ENCODE assay signal across 12 mouse cellular contexts in genomic region chr9:48964587-48965040, GRCm38 (mm10). TPM values are rescaled to one million over a fixed set of nuclear protein-coding genes. Genes with fewer than 3 reads are reported as not detected.
DNase-seq lines count a peak whose midpoint lies in the region; ATAC-seq and TF ChIP-seq lines count a peak whose summit lies in the region.
"Had no signal": no experiment of that assay in that cellular context is flagged by ENCODE, and none has a peak within 500 bp of the region (broad histone marks: within the 10 kb centered on the region; RNA-seq: fewer than 3 reads in every experiment).

Gene Htr3b, minus strand, starts transcription at chr9:48964990.

- ATAC-seq in liver, embryonic 12.5 days = no peak
- ATAC-seq in megakaryocyte progenitor cell, adult 5-6 weeks (replicated peaks; ENCODE audit: poor library complexity) = peak; percentile 39; the same call in 1 of the 2 replicates
- ATAC-seq in midbrain, embryonic 16.5 days = no peak

- no peak within 1 kb of the TSS for H3K4me2 ChIP-seq in liver, embryonic 12.5 days
- H3K4me2 ChIP-seq in midbrain, embryonic 16.5 days (ENCODE audit: low read length) = no peak within 1 kb of the TSS
- H3K4me2 ChIP-seq: lung, embryonic 15.5 days had no signal

- DNase-seq in liver, adult 2 months (ENCODE audit: extremely low read depth, low read depth, low spot score) = no peak
- peak; percentile 61 for DNase-seq in CD4-positive, CD25-positive, alpha-beta regulatory T cell, adult 2 months (ENCODE audit: low read depth, low spot score)
- DNase-seq in MEL (ENCODE audit: low read depth, low spot score) = peak; percentile 13
- DNase-seq in midbrain, embryonic 10.5 days (ENCODE audit: low spot score) = no peak
- DNase-seq: cerebellum, adult 18-20 months; right cerebral cortex, postnatal 14 days had no signal

- no peak for TF ChIP-seq EP300 in MEL (IDR thresholded peaks at IDR 0.05; ENCODE audit: low read depth in 1 of 2, low read length in 2 of 2)

- peak; percentile 17 for TF ChIP-seq RAD21 in MEL (IDR thresholded peaks at IDR 0.05; ENCODE audit: low read depth, low read length)

- H3K27ac ChIP-seq in liver, adult 2 months (replicated peaks; ENCODE audit: insufficient read depth, low read depth, low read length) = no peak within 1 kb of the TSS
- H3K27ac ChIP-seq in liver, embryonic 12.5 days = no peak within 1 kb of the TSS
- no peak within 1 kb of the TSS for H3K27ac ChIP-seq in MEL (ENCODE audit: control insufficient read depth, low read depth, low read length)
- H3K27ac ChIP-seq in midbrain, embryonic 10.5 days (replicated peaks) = no peak within 1 kb of the TSS
- no peak within 1 kb of the TSS for H3K27ac ChIP-seq in midbrain, embryonic 16.5 days (ENCODE audit: low read length)
- H3K27ac ChIP-seq: lung, embryonic 15.5 days had no signal

- H3K27me3 ChIP-seq in liver, adult 2 months (ENCODE audit: control insufficient read depth, insufficient read depth, low read length) = peaks cover 4% of the 10 kb centered on the region; the same call in 1 of the 2 replicates
- H3K27me3 ChIP-seq in liver, embryonic 12.5 days (replicated peaks) = peaks cover 42% of the 10 kb centered on the region
- peaks cover 8% of the 10 kb centered on the region in 2 experiments for H3K27me3 ChIP-seq in MEL (ENCODE audit: control insufficient read depth in 1 of 2, insufficient read depth in 2 of 2, low read length in 2 of 2)
- peaks cover 3% of the 10 kb centered on the region for H3K27me3 ChIP-seq in midbrain, embryonic 10.5 days (ENCODE audit: low read depth, poor library complexity, severe bottlenecking)
- H3K27me3 ChIP-seq in midbrain, embryonic 16.5 days (ENCODE audit: control insufficient read depth, insufficient read depth, low read depth, low read length) = no peaks in the 10 kb centered on the region

- no peaks in the 10 kb centered on the region for H3K4me1 ChIP-seq in liver, adult 2 months (ENCODE audit: control insufficient read depth, insufficient read depth, low read length)
- no peaks in the 10 kb centered on the region for H3K4me1 ChIP-seq in liver, embryonic 12.5 days
- no peaks in the 10 kb centered on the region for H3K4me1 ChIP-seq in MEL (ENCODE audit: control insufficient read depth in 1 of 2, insufficient read depth in 2 of 2, low read length in 2 of 2)
- peaks cover 9% of the 10 kb centered on the region for H3K4me1 ChIP-seq in midbrain, embryonic 10.5 days
- H3K4me1 ChIP-seq in midbrain, embryonic 16.5 days (ENCODE audit: control insufficient read depth, insufficient read depth, low read length) = peaks cover 8% of the 10 kb centered on the region
- H3K4me1 ChIP-seq: lung, embryonic 15.5 days had no signal

- no peaks in the 10 kb centered on the region for H3K36me3 ChIP-seq in liver, adult 2 months (ENCODE audit: control insufficient read depth, insufficient read depth, low read length)
- no peaks in the 10 kb centered on the region for H3K36me3 ChIP-seq in liver, embryonic 12.5 days
- no peaks in the 10 kb centered on the region for H3K36me3 ChIP-seq in MEL (ENCODE audit: control insufficient read depth in 1 of 2, insufficient read depth in 2 of 2, low read length in 2 of 2)
- no peaks in the 10 kb centered on the region for H3K36me3 ChIP-seq in midbrain, embryonic 10.5 days
- H3K36me3 ChIP-seq in midbrain, embryonic 16.5 days (ENCODE audit: control insufficient read depth, insufficient read depth, low read length) = no peaks in the 10 kb centered on the region
- H3K36me3 ChIP-seq: lung, embryonic 15.5 days had no signal

- no peak within 1 kb of the TSS for H3K9ac ChIP-seq in liver, adult 2 months (ENCODE audit: low read depth, low read length)
- H3K9ac ChIP-seq in liver, embryonic 12.5 days = no peak within 1 kb of the TSS
- H3K9ac ChIP-seq in MEL (ENCODE audit: control insufficient read depth, low read depth, low read length, poor library complexity, severe bottlenecking) = no peak within 1 kb of the TSS
- no peak within 1 kb of the TSS for H3K9ac ChIP-seq in midbrain, embryonic 16.5 days (ENCODE audit: low read depth, low read length)
- H3K9ac ChIP-seq: lung, embryonic 15.5 days had no signal

- peak; percentile 25; the same call in 1 of the 2 replicates for TF ChIP-seq CTCF in liver, adult 2 months (IDR thresholded peaks at IDR 0.05; ENCODE audit: low read depth, low read length)
- TF ChIP-seq CTCF in MEL (IDR thresholded peaks at IDR 0.05 in 2 of 3, conservative IDR thresholded peaks at IDR 0.05 in 1 of 3; ENCODE audit: control insufficient read depth in 1 of 3, insufficient read depth in 1 of 3, low read depth in 2 of 3, low read length in 3 of 3, poor library complexity in 1 of 3, severe bottlenecking in 1 of 3) = peak; percentile 18 to 48 (median 26); a peak in 4 of 6 replicates

- no peaks in the 10 kb centered on the region for H3K79me2 ChIP-seq in liver, adult 2 months (ENCODE audit: control insufficient read depth, insufficient read depth, low read length)
- no peaks in the 10 kb centered on the region for H3K79me2 ChIP-seq in MEL (ENCODE audit: control insufficient read depth, insufficient read depth, low read length, poor library complexity)

- 46% methylated on average over 7 of the region's 7 CpGs for WGBS in liver, adult 2 months
- WGBS in liver, embryonic 12.5 days (ENCODE audit: insufficient replicate concordance) = 55% methylated on average over 7 of the region's 7 CpGs
- 65% methylated on average over 7 of the region's 7 CpGs for WGBS in midbrain, embryonic 10.5 days
- 66% methylated on average over 7 of the region's 7 CpGs for WGBS in midbrain, embryonic 16.5 days

- H3K9me3 ChIP-seq in liver, embryonic 12.5 days (replicated peaks) = no peaks in the 10 kb centered on the region
- no peaks in the 10 kb centered on the region for H3K9me3 ChIP-seq in MEL (replicated peaks; ENCODE audit: insufficient read depth, low read length)
- H3K9me3 ChIP-seq in midbrain, embryonic 10.5 days (replicated peaks) = no peaks in the 10 kb centered on the region
- no peaks in the 10 kb centered on the region for H3K9me3 ChIP-seq in midbrain, embryonic 16.5 days (replicated peaks; ENCODE audit: control insufficient read depth, low read length, poor library complexity, severe bottlenecking)
- H3K9me3 ChIP-seq: lung, embryonic 15.5 days had no signal

- TF ChIP-seq POLR2A in liver, adult 2 months (IDR thresholded peaks at IDR 0.05; ENCODE audit: extremely low read depth, insufficient read depth, low read length) = no peak
- TF ChIP-seq POLR2A in MEL (IDR thresholded peaks at IDR 0.05; ENCODE audit: control insufficient read depth in 1 of 2, insufficient read depth in 1 of 2, low read depth in 1 of 2, low read length in 2 of 2, poor library complexity in 1 of 2) = no peak

- H3K4me3 ChIP-seq in liver, adult 2 months (ENCODE audit: insufficient read depth, low read depth, low read length) = no peak within 1 kb of the TSS
- H3K4me3 ChIP-seq in liver, embryonic 12.5 days = no peak within 1 kb of the TSS
- no peak within 1 kb of the TSS for H3K4me3 ChIP-seq in MEL (ENCODE audit: control insufficient read depth in 1 of 2, insufficient read depth in 1 of 2, low read depth in 2 of 2, low read length in 2 of 2)
- no peak within 1 kb of the TSS for H3K4me3 ChIP-seq in midbrain, embryonic 10.5 days
- no peak within 1 kb of the TSS for H3K4me3 ChIP-seq in midbrain, embryonic 16.5 days (ENCODE audit: low read depth, low read length)
- H3K4me3 ChIP-seq: lung, embryonic 15.5 days had no signal

TF ChIP-seq in MEL, 35 proteins besides CTCF, POLR2A, EP300 and RAD21:
- TF ChIP-seq SMC3 (IDR thresholded peaks at IDR 0.05; ENCODE audit: low read depth, low read length) (peak; percentile 65), USF2 (IDR thresholded peaks at IDR 0.05; ENCODE audit: borderline replicate concordance in 1 of 2, insufficient read depth in 1 of 2, low read depth in 1 of 2, low read length in 2 of 2) (no peak)

RNA-seq across cellular contexts. Expression of gene Htr3b, which starts in this region (rescaled TPM):
- total RNA-seq in liver, adult 2 months (2014; rRNA removed) = not detected in 2 replicates
- polyA plus RNA-seq in liver, adult 2 months (2012; rRNA removed) = not detected in 2 replicates
- polyA plus RNA-seq in liver, embryonic 12.5 days (2016; fragmentation: Nextera tagmentation; extraction: Ambion mirVana) = not detected in 2 replicates
- total RNA-seq in MEL (2012; rRNA removed) = not detected in 2 replicates
- not detected for polyA plus RNA-seq in MEL (2012; ENCODE audit: insufficient read depth in 1 of 2, insufficient read length in 2 of 2, low read depth in 1 of 2, low replicate concordance in 2 of 2, missing spikeins in 1 of 2)
- total RNA-seq in megakaryocyte progenitor cell, adult 5-6 weeks (2015) = not detected in 2 replicates
- total RNA-seq in megakaryocyte progenitor cell, adult 5-6 weeks (2017) = not detected in 2 replicates
- 0.07 and 0.09 TPM in 2 replicates for polyA plus RNA-seq in midbrain, embryonic 10.5 days (2016; fragmentation: Nextera tagmentation; extraction: Ambion mirVana)
- 0.09 TPM in 1 of 2 replicates, not detected in the other for polyA plus RNA-seq in midbrain, embryonic 16.5 days (2015; fragmentation: Nextera tagmentation; extraction: Ambion mirVana)
- total RNA-seq: layer of hippocampus, postnatal 14 days had no signal
- polyA plus RNA-seq: gonadal fat pad, adult 2 months had no signal

Comparison
In these comparisons a context has a peak if more than half of its experiments do, and no peak if none do; other contexts are left out.
1. Peak in DNase-seq in MEL; RNA of the gene not detected or under 1 TPM.
2. Peak in ATAC-seq in megakaryocyte progenitor cell, adult 5-6 weeks; RNA of the gene not detected or under 1 TPM.